ENCODE assay signal across 19 mouse cellular contexts in the genomic region with DNA sequence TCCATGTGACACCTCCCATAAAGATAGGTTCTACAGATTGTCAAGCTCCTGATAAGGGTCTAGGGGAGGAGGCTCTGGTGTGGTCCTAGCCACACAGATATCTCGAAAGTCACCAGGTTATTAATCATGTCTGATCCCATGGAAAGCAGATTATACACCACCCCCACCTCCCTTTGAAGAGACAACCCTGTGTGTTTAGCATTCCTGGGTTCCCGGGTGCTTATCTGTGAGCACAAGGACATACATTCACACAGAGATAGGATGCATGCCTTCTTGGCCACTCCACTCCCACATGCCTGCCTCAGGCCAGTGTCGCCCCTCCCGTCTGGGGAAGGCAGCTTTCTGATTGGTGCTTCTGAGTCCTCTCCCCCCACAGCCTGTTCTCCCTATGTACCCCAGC. TPM values are rescaled to one million over a fixed set of nuclear protein-coding genes. Genes with fewer than 3 reads are reported as not detected.
A peak's percentile ranks its signal among the peaks of the same experiment; 100 is the strongest.
DNase-seq lines count a peak whose midpoint lies in the region; ATAC-seq and TF ChIP-seq lines count a peak whose summit lies in the region.
"Had no signal": no experiment of that assay in that cellular context is flagged by ENCODE, and none has a peak within 500 bp of the region (broad histone marks: within the 10 kb centered on the region; RNA-seq: fewer than 3 reads in every experiment).

No protein-coding gene starts in this region.

- H3K4me1 ChIP-seq in heart, embryonic 12.5 days (replicated peaks), result peaks cover 22% of the 10 kb centered on the region
- H3K4me1 ChIP-seq in liver, embryonic 11.5 days (replicated peaks; ENCODE audit: control insufficient read depth, insufficient read depth, low read length), result peaks cover 9% of the 10 kb centered on the region
- H3K4me1 ChIP-seq in liver, postnatal 0 days (ENCODE audit: insufficient read depth), result 0 out of 2 replicates have a peak, but pooled peaks cover 3% of the 10 kb centered on the region

- ATAC-seq in heart, embryonic 12.5 days (ENCODE audit: insufficient number of reproducible peaks, low FRiP score), result no peak
- peak; percentile 75 for ATAC-seq in liver, embryonic 11.5 days (replicated peaks; ENCODE audit: low FRiP score)
- ATAC-seq in liver, postnatal 0 days, result peak; percentile 24; the same call in 1 of the 2 replicates
- ATAC-seq in granulocyte monocyte progenitor cell, adult 5-6 weeks (replicated peaks; ENCODE audit: poor library complexity, severe bottlenecking), result no peak

- H3K27ac ChIP-seq in heart, embryonic 12.5 days (ENCODE audit: poor library complexity, severe bottlenecking), result no peak overlapping the region
- H3K27ac ChIP-seq in liver, embryonic 11.5 days (ENCODE audit: low read depth, low read length), result no peak overlapping the region
- no peak overlapping the region for H3K27ac ChIP-seq in liver, postnatal 0 days (ENCODE audit: low read depth)
- H3K27ac ChIP-seq: hindbrain, embryonic 12.5 days; limb, embryonic 15.5 days; macrophage; stomach, postnatal 0 days had no signal

- 0 out of 2 replicates have a peak overlapping the region, but pooled peaks have one; percentile 1 for H3K9ac ChIP-seq in heart, embryonic 12.5 days
- H3K9ac ChIP-seq in liver, embryonic 11.5 days (ENCODE audit: low read depth, low read length), result no peak overlapping the region
- no peak overlapping the region for H3K9ac ChIP-seq in liver, postnatal 0 days (replicated peaks)
- H3K9ac ChIP-seq: hindbrain, embryonic 12.5 days; limb, embryonic 15.5 days had no signal

- WGBS in heart, embryonic 12.5 days, result 27% methylated on average over 4 of the region's 4 CpGs
- 38% methylated on average over 4 of the region's 4 CpGs for WGBS in liver, embryonic 11.5 days
- 47% methylated on average over 4 of the region's 4 CpGs for WGBS in liver, postnatal 0 days (ENCODE audit: insufficient replicate concordance)

- no peak overlapping the region for H3K4me3 ChIP-seq in heart, embryonic 12.5 days
- H3K4me3 ChIP-seq in liver, embryonic 11.5 days (ENCODE audit: low read depth, low read length), result no peak overlapping the region
- no peak overlapping the region for H3K4me3 ChIP-seq in liver, postnatal 0 days (ENCODE audit: low read depth, low read length)
- H3K4me3 ChIP-seq: hindbrain, embryonic 12.5 days; limb, embryonic 15.5 days had no signal

- H3K9me3 ChIP-seq in heart, embryonic 12.5 days (replicated peaks), result no peaks in the 10 kb centered on the region
- H3K9me3 ChIP-seq in liver, embryonic 11.5 days (ENCODE audit: control insufficient read depth, low read length), result no peaks in the 10 kb centered on the region
- no peaks in the 10 kb centered on the region for H3K9me3 ChIP-seq in liver, postnatal 0 days (ENCODE audit: low read length)
- H3K9me3 ChIP-seq: hindbrain, embryonic 12.5 days; limb, embryonic 15.5 days had no signal

- TF ChIP-seq EP300 in liver, postnatal 0 days (IDR thresholded peaks at IDR 0.05; ENCODE audit: low read depth), result no peak

- no peak for TF ChIP-seq CTCF in liver, postnatal 0 days (IDR thresholded peaks at IDR 0.05; ENCODE audit: low read depth)

- H3K36me3 ChIP-seq in heart, embryonic 12.5 days, result no peaks in the 10 kb centered on the region
- H3K36me3 ChIP-seq in liver, embryonic 11.5 days (ENCODE audit: control insufficient read depth, insufficient read depth, low read length), result no peaks in the 10 kb centered on the region
- no peaks in the 10 kb centered on the region for H3K36me3 ChIP-seq in liver, postnatal 0 days (replicated peaks; ENCODE audit: insufficient read depth, low read length)
- H3K36me3 ChIP-seq: hindbrain, embryonic 12.5 days; limb, embryonic 15.5 days had no signal

- peaks cover 21% of the 10 kb centered on the region; the same call in 1 of the 2 replicates for H3K27me3 ChIP-seq in heart, embryonic 12.5 days (replicated peaks)
- peaks cover 3% of the 10 kb centered on the region; the same call in 1 of the 2 replicates for H3K27me3 ChIP-seq in liver, embryonic 11.5 days (replicated peaks; ENCODE audit: control insufficient read depth, insufficient read depth, low read length)
- H3K27me3 ChIP-seq in liver, postnatal 0 days (ENCODE audit: insufficient read depth, low read length), result 0 out of 2 replicates have a peak, but pooled peaks cover 3% of the 10 kb centered on the region

- DNase-seq in adrenal gland, adult 2 months, result peak; percentile 24
- DNase-seq in adrenal gland, adult 8-10 months, result no peak
- no peak for DNase-seq in heart, adult 11 months
- DNase-seq in liver, embryonic 11.5 days (ENCODE audit: low spot score), result no peak
- DNase-seq in liver, postnatal 0 days, result no peak
- DNase-seq in adipocyte (ENCODE audit: low spot score), result no peak
- DNase-seq: gastrocnemius, postnatal 25 days; heart, postnatal 14 days; kidney, adult 11 months; left cerebral cortex, postnatal 4 days; right cerebral cortex, postnatal 14 days; thymus, adult 2 months had no signal

- no peak overlapping the region for H3K4me2 ChIP-seq in heart, embryonic 12.5 days
- H3K4me2 ChIP-seq in liver, embryonic 11.5 days, result no peak overlapping the region
- H3K4me2 ChIP-seq in liver, postnatal 0 days (ENCODE audit: low read depth, low read length), result no peak overlapping the region
- H3K4me2 ChIP-seq: hindbrain, embryonic 12.5 days; limb, embryonic 15.5 days; midbrain, embryonic 11.5 days had no signal

RNA-seq across cellular contexts. Expression of a gene that starts 10.6 kb away (rescaled TPM):
- total RNA-seq in adrenal gland, adult 2 months (2021), result 10 to 100 TPM; 32.4 to 91.1 TPM
- 112 and 178 TPM in 2 replicates for polyA plus RNA-seq in adrenal gland, adult 2 months (2012; rRNA removed)
- 100 to 1,000 TPM in 2 of 4 experiments, 10 to 100 TPM in 2; 32.4 to 142 (median 75.6) TPM for total RNA-seq in adrenal gland, adult 8-10 months (2022)
- polyA plus RNA-seq in heart, embryonic 12.5 days (2016; fragmentation: Nextera tagmentation; extraction: Ambion mirVana), result 24.0 and 24.5 TPM in 2 replicates
- 13.6 and 14.2 TPM in 2 replicates for polyA plus RNA-seq in liver, embryonic 11.5 days (2014; fragmentation: Nextera tagmentation; extraction: Ambion mirVana)
- 5.2 and 6.5 TPM in 2 replicates for polyA plus RNA-seq in liver, postnatal 0 days (2015; fragmentation: Nextera tagmentation; extraction: Ambion mirVana)
- total RNA-seq in granulocyte monocyte progenitor cell, adult 5-6 weeks (2014; fragmentation: Nextera tagmentation), result 1.2 and 1.3 TPM in 2 replicates
- total RNA-seq in granulocyte monocyte progenitor cell, adult 5-6 weeks (2017), result 0.69 and 1.2 TPM in 2 replicates

Comparison
In these comparisons a context has a peak if more than half of its experiments do, and no peak if none do; other contexts are left out.
1. ATAC-seq: peak in liver, embryonic 11.5 days (single experiment) and liver, postnatal 0 days (single experiment); none in heart, embryonic 12.5 days (single experiment) and granulocyte monocyte progenitor cell, adult 5-6 weeks (single experiment).